Mouse (Mus musculus): ENCODE measurements around the gene Mier3.

GRCm38 (mm10) chr13:111634163-111635160 is 46.3 kb upstream of the Mier3 start:
- TF ChIP-seq EP300 (IDR thresholded peaks at IDR 0.05; ENCODE audit: low read depth) (no peak), CTCF (IDR thresholded peaks at IDR 0.05; ENCODE audit: low read depth) (no peak)
